Mouse (Mus musculus) myocyte (in vitro differentiated cells): ENCODE data around the gene Sema3g.
A peak's percentile ranks its signal among the peaks of the same experiment; 100 is the strongest.

ENCODE experiments used
- CEBPB ChIP-seq: IDR thresholded peaks from 2 replicates; pipeline ENCODE4 v1.6.1; 2011; ENCODE audit warnings: mild to moderate bottlenecking, moderate library complexity; ENCODE audit not compliant: poor library complexity, insufficient read depth, severe bottlenecking
- E2F4 ChIP-seq: IDR thresholded peaks from one replicate; pipeline ENCODE4 v1.6.1; 2011; ENCODE audit warnings: mild to moderate bottlenecking, control low read depth, moderate library complexity; ENCODE audit not compliant: insufficient read depth
- MAX ChIP-seq: IDR thresholded peaks from one replicate; pipeline ENCODE4 v1.6.1; 2011; ENCODE audit warnings: low read depth, mild to moderate bottlenecking, control low read depth
- MYOD1 ChIP-seq, 3 experiments: IDR thresholded peaks; one replicate each; pipeline ENCODE4 v1.6.1; 2011; ENCODE audit warnings: control low read depth in 2 of 3, low read depth in 2 of 3, mild to moderate bottlenecking in 2 of 3, moderate library complexity in 1 of 3; ENCODE audit not compliant: insufficient read length in 2 of 3, control insufficient read depth in 1 of 3
- MYOG ChIP-seq, 3 experiments: IDR thresholded peaks; one replicate each; pipeline ENCODE4 v1.6.1; 2011; ENCODE audit warnings: control low read depth in 2 of 3, low read depth in 2 of 3, mild to moderate bottlenecking in 2 of 3; ENCODE audit not compliant: insufficient read length in 2 of 3, control insufficient read depth in 1 of 3, insufficient read depth in 1 of 3
- POLR2A ChIP-seq: IDR thresholded peaks from one replicate; pipeline ENCODE4 v1.6.1; 2011; ENCODE audit warnings: low read depth, mild to moderate bottlenecking, control low read depth, moderate library complexity; ENCODE audit not compliant: insufficient read length
- POLR2AphosphoS2 ChIP-seq: IDR thresholded peaks from one replicate; pipeline ENCODE4 v1.6.1; 2011; ENCODE audit warnings: low read depth, control low read depth; ENCODE audit not compliant: insufficient read length
- REST ChIP-seq: IDR thresholded peaks from one replicate; pipeline ENCODE4 v1.6.1; 2011; ENCODE audit warnings: mild to moderate bottlenecking, control low read depth, moderate library complexity; ENCODE audit not compliant: insufficient read depth, insufficient read length
- SRF ChIP-seq: IDR thresholded peaks from one replicate; pipeline ENCODE4 v1.6.1; 2011; ENCODE audit warnings: low read depth; ENCODE audit not compliant: control insufficient read depth, insufficient read length
- TCF12 ChIP-seq: IDR thresholded peaks from one replicate; pipeline ENCODE4 v1.6.1; 2011; ENCODE audit warnings: mild to moderate bottlenecking, control low read depth; ENCODE audit not compliant: poor library complexity, insufficient read depth, severe bottlenecking
- USF1 ChIP-seq: IDR thresholded peaks from one replicate; pipeline ENCODE4 v1.6.1; 2011; ENCODE audit warnings: low read depth, mild to moderate bottlenecking, control low read depth, moderate library complexity

DNA sequence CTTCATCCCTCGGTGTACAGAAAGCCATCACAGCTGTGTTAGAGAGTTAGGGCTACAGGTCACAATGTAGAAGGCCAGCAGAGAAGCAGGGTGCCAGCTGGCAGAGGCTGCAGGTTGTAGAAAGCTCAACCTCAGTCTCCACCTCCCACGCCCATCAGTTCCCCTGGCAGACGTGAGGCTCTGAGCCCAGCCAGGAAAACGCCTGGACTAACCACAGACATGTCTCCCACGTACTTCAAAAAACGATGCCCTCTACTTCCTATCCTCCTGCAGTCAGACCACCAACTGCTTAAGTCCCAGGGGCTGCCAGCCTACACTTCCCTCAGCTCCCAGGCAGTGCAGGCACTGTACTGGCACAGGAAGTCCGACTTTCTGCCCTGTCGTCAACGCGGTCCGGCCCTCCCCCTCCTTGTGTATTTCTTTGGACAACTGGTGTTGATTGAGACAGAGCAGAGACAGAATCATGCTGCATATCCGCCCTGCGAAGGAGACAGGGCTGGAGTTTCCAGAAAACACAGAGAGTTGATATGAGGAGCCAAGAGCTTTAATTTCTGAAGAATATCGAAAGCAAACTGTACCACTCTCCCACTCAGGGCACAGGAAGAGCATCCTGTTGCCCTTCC is 22.7 kb upstream of the Sema3g start:
- TF ChIP-seq E2F4, result no peak
- TF ChIP-seq POLR2A, result no peak
- no peak for TF ChIP-seq MAX
- TF ChIP-seq POLR2AphosphoS2, result peak; percentile 51
- TF ChIP-seq MYOD1 (IDR thresholded peaks at IDR 0.05; ENCODE audit: control insufficient read depth in 1 of 3, insufficient read length in 2 of 3, low read depth in 2 of 3), result peak; percentile 5 to 68 (median 60)
- TF ChIP-seq SRF, result no peak
- TF ChIP-seq USF1, result no peak
- no peak for TF ChIP-seq CEBPB
- no peak for TF ChIP-seq REST
- no peak for TF ChIP-seq TCF12
- peak in 2 of 3 experiments; percentile 37 to 55 for TF ChIP-seq MYOG (IDR thresholded peaks at IDR 0.05; ENCODE audit: control insufficient read depth in 1 of 3, insufficient read depth in 1 of 3, insufficient read length in 2 of 3, low read depth in 2 of 3)
